Mouse (Mus musculus) hindbrain, postnatal 0 days (tissue): ENCODE data around the gene Dmrt1. TPM values are rescaled to one million over a fixed set of nuclear protein-coding genes. Genes with fewer than 3 reads are reported as not detected.

Experiments
- ATAC-seq: fragments of 200-750 bp; cut with Nextera tagmentation; 2 replicates; pipeline ENCODE4 v1.8.0; 2017; ENCODE audit warnings: mild to moderate bottlenecking, moderate TSS enrichment, moderate library complexity
- DNase-seq: peaks from one replicate; pipeline ENCODE4 v3.0.0-alpha.2; 2015; ENCODE audit warnings: low spot score
- H3K27ac ChIP-seq: fragments of 300-500 bp; sonication (generic); 2 replicates; pipeline ENCODE4 v1.5.1; 2014; ENCODE audit warnings: mild to moderate bottlenecking
- H3K27me3 ChIP-seq: fragments of 300-500 bp; sonication (generic); 2 replicates; pipeline ENCODE4 v1.6.1; 2014; ENCODE audit warnings: low read length, mixed read lengths; ENCODE audit not compliant: insufficient read depth
- H3K36me3 ChIP-seq: fragments of 300-500 bp; sonication (generic); 2 replicates; pipeline ENCODE4 v1.6.1; 2014; ENCODE audit warnings: low read length, mixed read lengths; ENCODE audit not compliant: insufficient read depth
- H3K4me1 ChIP-seq: fragments of 300-500 bp; sonication (generic); 2 replicates; pipeline ENCODE4 v1.6.1; 2014; ENCODE audit warnings: antibody characterized with exemption, low read length, mixed read lengths; ENCODE audit not compliant: insufficient read depth
- H3K4me2 ChIP-seq: fragments of 300-500 bp; sonication (generic); 2 replicates; pipeline ENCODE4 v1.6.1; 2014; ENCODE audit warnings: low read depth, mild to moderate bottlenecking, low read length, moderate library complexity, mixed read lengths
- H3K4me3 ChIP-seq: fragments of 300-500 bp; sonication (generic); 2 replicates; pipeline ENCODE4 v1.5.1; 2014; ENCODE audit warnings: low read length
- H3K9ac ChIP-seq: fragments of 300-500 bp; sonication (generic); replicated peaks from 2 replicates; pipeline ENCODE4 v1.6.1; 2014; ENCODE audit warnings: mild to moderate bottlenecking, low read length, moderate library complexity, mixed read lengths
- H3K9me3 ChIP-seq: fragments of 300-500 bp; sonication (generic); 2 replicates; pipeline ENCODE4 v1.6.1; 2016; ENCODE audit warnings: low read length, mixed read lengths
- CTCF ChIP-seq: IDR thresholded peaks from 2 replicates; pipeline ENCODE4 v1.5.1; 2016; ENCODE audit warnings: antibody characterized with exemption, control low read depth, low read depth
- WGBS: fragments of 180-500 bp; shearing (Covaris S2); extraction: QIAGEN DNeasy Blood & Tissue Kit; methylation state at CpG from one replicate; pipeline ENCODE4 v1.1.7; 2014; 5-methylcytosine and 5-hydroxymethylcytosine counted together
- polyA plus RNA-seq: library from polyadenylated mRNA; unstranded; fragments of >200 nt; fragmentation: Nextera tagmentation; extraction: Ambion mirVana; gene quantifications from 2 replicates; pipeline ENCODE4 v1.2.1, GENCODE M21; 2015
- total RNA-seq: library from RNA; depleted of rRNA; stranded (reverse); fragments of >200 nt; gene quantifications from 2 replicates; pipeline ENCODE4 v1.2.3, GENCODE M21; 2014

Gene Dmrt1
- total and polyA plus RNA-seq, 2 experiments from 2014 or later: not detected

- DNase-seq: no peak
- H3K4me3 ChIP-seq: no peak overlapping the region
- 73% methylated on average over 5 of the region's 5 CpGs for WGBS
- no peaks in the 10 kb centered on the region for H3K9me3 ChIP-seq
- H3K27me3 ChIP-seq: no peaks in the 10 kb centered on the region
- no peak overlapping the region for H3K9ac ChIP-seq
- H3K36me3 ChIP-seq: no peaks in the 10 kb centered on the region
- ATAC-seq: no peak
- H3K4me1 ChIP-seq: no peaks in the 10 kb centered on the region
- H3K4me2 ChIP-seq: no peak overlapping the region
- H3K27ac ChIP-seq: no peak overlapping the region
- no peak for TF ChIP-seq CTCF
Measured at GRCm38 (mm10) chr19:25551053-25551452, 45.6 kb downstream of the Dmrt1 start.

GRCm38 (mm10) chr19:25564430-25564829 is 59.0 kb downstream of the Dmrt1 start:
- ATAC-seq (no peak), DNase-seq (no peak)
- Histone ChIP-seq H3K36me3 (no peaks in the 10 kb centered on the region), H3K4me2 (no peak overlapping the region), H3K4me1 (no peaks in the 10 kb centered on the region), H3K9me3 (no peaks in the 10 kb centered on the region), H3K9ac (no peak overlapping the region), H3K4me3 (no peak overlapping the region), H3K27ac (no peak overlapping the region), H3K27me3 (no peaks in the 10 kb centered on the region)
- no peak for TF ChIP-seq CTCF
- WGBS: 83% methylated on average over 12 of the region's 12 CpGs

GRCm38 (mm10) chr19:25569778-25570177 is 64.4 kb downstream of the Dmrt1 start:
- H3K4me3 ChIP-seq: no peak overlapping the region
- DNase-seq (no peak), ATAC-seq (no peak)
- no peaks in the 10 kb centered on the region for H3K9me3 ChIP-seq
- H3K27me3 ChIP-seq: no peaks in the 10 kb centered on the region
- 86% methylated on average over 7 of the region's 7 CpGs for whole genome bisulfite sequencing
- no peak overlapping the region for H3K4me2 ChIP-seq
- no peaks in the 10 kb centered on the region for H3K4me1 ChIP-seq
- no peak for TF ChIP-seq CTCF
- H3K36me3 ChIP-seq: no peaks in the 10 kb centered on the region
- no peak overlapping the region for H3K9ac ChIP-seq
- H3K27ac ChIP-seq: no peak overlapping the region

- no peak for DNase-seq
- Histone ChIP-seq H3K27ac (no peak overlapping the region), H3K27me3 (peaks cover 9% of the 10 kb centered on the region; the same call in 1 of the 2 replicates), H3K9ac (no peak overlapping the region), H3K36me3 (no peaks in the 10 kb centered on the region), H3K4me3 (no peak overlapping the region), H3K4me2 (no peak overlapping the region), H3K4me1 (no peaks in the 10 kb centered on the region), H3K9me3 (no peaks in the 10 kb centered on the region)
- no peak for ATAC-seq
- WGBS: 43% methylated on average over 10 of the region's 10 CpGs
- TF ChIP-seq CTCF: no peak
Measured at GRCm38 (mm10) chr19:25574431-25574830, 69.0 kb downstream of the Dmrt1 start.

GRCm38 (mm10) chr19:25574981-25575814 is 69.8 kb downstream of the Dmrt1 start:
- Histone ChIP-seq H3K9ac (no peak overlapping the region), H3K9me3 (no peaks in the 10 kb centered on the region), H3K4me2 (no peak overlapping the region), H3K36me3 (no peaks in the 10 kb centered on the region), H3K4me3 (no peak overlapping the region), H3K4me1 (no peaks in the 10 kb centered on the region), H3K27me3 (peaks cover 9% of the 10 kb centered on the region; the same call in 1 of the 2 replicates), H3K27ac (no peak overlapping the region)
- no peak for TF ChIP-seq CTCF
- DNase-seq (no peak), ATAC-seq (no peak)
- 15% methylated on average over 17 of the region's 17 CpGs for WGBS

- H3K4me2 ChIP-seq: no peak overlapping the region
Measured at GRCm38 (mm10) chr19:25578358-25578757, 72.9 kb downstream of the Dmrt1 start.

GRCm38 (mm10) chr19:25579440-25579839 is 74.0 kb downstream of the Dmrt1 start:
- Histone ChIP-seq H3K36me3 (no peaks in the 10 kb centered on the region), H3K4me3 (no peak overlapping the region), H3K4me2 (no peak overlapping the region), H3K27me3 (peaks cover 9% of the 10 kb centered on the region; the same call in 1 of the 2 replicates), H3K9ac (no peak overlapping the region), H3K27ac (no peak overlapping the region), H3K9me3 (no peaks in the 10 kb centered on the region), H3K4me1 (no peaks in the 10 kb centered on the region)
- WGBS: 96% methylated on average over 2 of the region's 2 CpGs
- TF ChIP-seq CTCF: peak; percentile 19; the same call in 1 of the 2 replicates
- ATAC-seq (no peak), DNase-seq (no peak)

More at GRCm38 (mm10) chr19:25578358-25578757, 72.9 kb downstream of the Dmrt1 start:
- Histone ChIP-seq H3K9me3 (no peaks in the 10 kb centered on the region), H3K9ac (no peak overlapping the region), H3K27ac (no peak overlapping the region), H3K27me3 (peaks cover 9% of the 10 kb centered on the region; the same call in 1 of the 2 replicates), H3K4me1 (no peaks in the 10 kb centered on the region), H3K4me3 (no peak overlapping the region), H3K36me3 (no peaks in the 10 kb centered on the region)
- no peak for ATAC-seq
- WGBS: 98% methylated on average over 2 of the region's 2 CpGs
- no peak for TF ChIP-seq CTCF
- DNase-seq: no peak
